Comparison of ENCODE assay signal across 46 mouse cellular contexts in genomic region chr9:106582552-106582951, GRCm38 (mm10). TPM values are rescaled to one million over a fixed set of nuclear protein-coding genes. Genes with fewer than 3 reads are reported as not detected.
"Had no signal": no experiment of that assay in that cellular context is flagged by ENCODE, and none has a peak within 500 bp of the region (broad histone marks: within the 10 kb centered on the region; RNA-seq: fewer than 3 reads in every experiment).

No protein-coding gene starts in this region.

- ATAC-seq: liver, embryonic 12.5 days; liver, postnatal 0 days; lung, postnatal 0 days; midbrain, embryonic 13.5 days; midbrain, embryonic 15.5 days; midbrain, embryonic 16.5 days had no signal

- DNase-seq: left cerebral cortex, postnatal 4 days; liver; liver, embryonic 13.5 days; liver, postnatal 0 days; lung, adult 18-20 months; lung, adult 2 months; lung, embryonic 14.5 days; lung, postnatal 10 days; lung, postnatal 14 days; lung, postnatal 36 days; lung, postnatal 4 days; midbrain, embryonic 14.5 days had no signal

RNA-seq across cellular contexts. Expression of gene Iqcf4, which starts 11.8 kb away (rescaled TPM):
- total RNA-seq: left cerebral cortex, postnatal 10 days; left cerebral cortex, postnatal 14 days; left cerebral cortex, postnatal 25 days; left cerebral cortex, postnatal 36 days; left cerebral cortex, postnatal 4 days; liver, adult 2 months; megakaryocyte progenitor cell, adult 5-6 weeks; megakaryocyte, adult 5-6 weeks; megakaryocyte-erythroid progenitor cell, adult 5-6 weeks; midbrain, postnatal 0 days had no signal
- polyA plus RNA-seq: limb, embryonic 10.5 days; limb, embryonic 11.5 days; limb, embryonic 12.5 days; limb, embryonic 13.5 days; limb, embryonic 14.5 days; limb, embryonic 15.5 days; liver, adult 2 months; liver, embryonic 11.5 days; liver, embryonic 12.5 days; liver, embryonic 13.5 days; liver, embryonic 14.5 days; liver, embryonic 15.5 days; liver, embryonic 16.5 days; liver, postnatal 0 days; lung, adult 2 months; lung, embryonic 14.5 days; lung, embryonic 15.5 days; lung, embryonic 16.5 days; lung, postnatal 0 days; macrophage; midbrain, embryonic 10.5 days; midbrain, embryonic 11.5 days; midbrain, embryonic 12.5 days; midbrain, embryonic 13.5 days; midbrain, embryonic 14.5 days; midbrain, embryonic 15.5 days; midbrain, embryonic 16.5 days; midbrain, postnatal 0 days; myocyte; neural tube, embryonic 11.5 days; neural tube, embryonic 12.5 days; neural tube, embryonic 13.5 days had no signal

RNA-seq across cellular contexts. Expression of gene Iqcf3, which starts 21.1 kb away (rescaled TPM):
- total RNA-seq: left cerebral cortex, postnatal 10 days; left cerebral cortex, postnatal 14 days; left cerebral cortex, postnatal 25 days; left cerebral cortex, postnatal 36 days; left cerebral cortex, postnatal 4 days; liver, adult 2 months; megakaryocyte progenitor cell, adult 5-6 weeks; megakaryocyte, adult 5-6 weeks; megakaryocyte-erythroid progenitor cell, adult 5-6 weeks; midbrain, postnatal 0 days had no signal
- polyA plus RNA-seq: limb, embryonic 10.5 days; limb, embryonic 11.5 days; limb, embryonic 12.5 days; limb, embryonic 13.5 days; limb, embryonic 14.5 days; limb, embryonic 15.5 days; liver, adult 2 months; liver, embryonic 11.5 days; liver, embryonic 12.5 days; liver, embryonic 13.5 days; liver, embryonic 14.5 days; liver, embryonic 15.5 days; liver, embryonic 16.5 days; liver, postnatal 0 days; lung, adult 2 months; lung, embryonic 14.5 days; lung, embryonic 15.5 days; lung, embryonic 16.5 days; lung, postnatal 0 days; macrophage; midbrain, embryonic 10.5 days; midbrain, embryonic 11.5 days; midbrain, embryonic 12.5 days; midbrain, embryonic 13.5 days; midbrain, embryonic 14.5 days; midbrain, embryonic 15.5 days; midbrain, embryonic 16.5 days; midbrain, postnatal 0 days; myocyte; neural tube, embryonic 11.5 days; neural tube, embryonic 12.5 days; neural tube, embryonic 13.5 days had no signal

RNA-seq across cellular contexts. Expression of gene Iqcf6, which starts 43.8 kb away (rescaled TPM):
- total RNA-seq: left cerebral cortex, postnatal 10 days; left cerebral cortex, postnatal 14 days; left cerebral cortex, postnatal 25 days; left cerebral cortex, postnatal 36 days; left cerebral cortex, postnatal 4 days; liver, adult 2 months; megakaryocyte progenitor cell, adult 5-6 weeks; megakaryocyte, adult 5-6 weeks; megakaryocyte-erythroid progenitor cell, adult 5-6 weeks; midbrain, postnatal 0 days had no signal
- polyA plus RNA-seq: limb, embryonic 10.5 days; limb, embryonic 11.5 days; limb, embryonic 12.5 days; limb, embryonic 13.5 days; limb, embryonic 14.5 days; limb, embryonic 15.5 days; liver, adult 2 months; liver, embryonic 11.5 days; liver, embryonic 12.5 days; liver, embryonic 13.5 days; liver, embryonic 14.5 days; liver, embryonic 15.5 days; liver, embryonic 16.5 days; liver, postnatal 0 days; lung, adult 2 months; lung, embryonic 14.5 days; lung, embryonic 15.5 days; lung, embryonic 16.5 days; lung, postnatal 0 days; macrophage; midbrain, embryonic 10.5 days; midbrain, embryonic 11.5 days; midbrain, embryonic 12.5 days; midbrain, embryonic 13.5 days; midbrain, embryonic 14.5 days; midbrain, embryonic 15.5 days; midbrain, embryonic 16.5 days; midbrain, postnatal 0 days; myocyte; neural tube, embryonic 11.5 days; neural tube, embryonic 12.5 days; neural tube, embryonic 13.5 days had no signal
